Mouse (Mus musculus): Measurements from ENCODE around the gene Oaz3.

GRCm38 (mm10) chr3:94441182-94441581 lies 2.5 kb downstream of the Oaz3 start:
- no peak for TF ChIP-seq CEBPB (IDR thresholded peaks at IDR 0.05; ENCODE audit: insufficient read depth, poor library complexity, severe bottlenecking)
- TF ChIP-seq MYOD1 (IDR thresholded peaks at IDR 0.05; ENCODE audit: control insufficient read depth in 1 of 3, insufficient read length in 2 of 3, low read depth in 2 of 3): no peak
- TF ChIP-seq POLR2A (IDR thresholded peaks at IDR 0.05; ENCODE audit: insufficient read length, low read depth): no peak
- TF ChIP-seq MYOG (IDR thresholded peaks at IDR 0.05; ENCODE audit: control insufficient read depth in 1 of 3, insufficient read depth in 1 of 3, insufficient read length in 2 of 3, low read depth in 2 of 3): no peak
- TF ChIP-seq POLR2AphosphoS2 (IDR thresholded peaks at IDR 0.05; ENCODE audit: insufficient read length, low read depth): no peak
- TF ChIP-seq USF1 (IDR thresholded peaks at IDR 0.05; ENCODE audit: low read depth): no peak
- TF ChIP-seq REST (IDR thresholded peaks at IDR 0.05; ENCODE audit: insufficient read depth, insufficient read length): no peak
- no peak for TF ChIP-seq E2F4 (IDR thresholded peaks at IDR 0.05; ENCODE audit: insufficient read depth)
- no peak for TF ChIP-seq TCF12 (IDR thresholded peaks at IDR 0.05; ENCODE audit: insufficient read depth, poor library complexity, severe bottlenecking)
- no peak for TF ChIP-seq MAX (IDR thresholded peaks at IDR 0.05; ENCODE audit: low read depth)
- no peak for TF ChIP-seq SRF (IDR thresholded peaks at IDR 0.05; ENCODE audit: control insufficient read depth, insufficient read length, low read depth)
- no peak for TF ChIP-seq TCF3 (IDR thresholded peaks at IDR 0.05; ENCODE audit: insufficient read length, low read depth)

Measured in myocyte (in vitro differentiated cells).